Mouse (Mus musculus): ENCODE measurements at regions not wholly inside any gene's neighbourhood (a gene's known extent, or its start where the extent isn't known, plus 50 kb on each side); places are given as distances from the start of the nearest gene placed in this dataset.

DNA sequence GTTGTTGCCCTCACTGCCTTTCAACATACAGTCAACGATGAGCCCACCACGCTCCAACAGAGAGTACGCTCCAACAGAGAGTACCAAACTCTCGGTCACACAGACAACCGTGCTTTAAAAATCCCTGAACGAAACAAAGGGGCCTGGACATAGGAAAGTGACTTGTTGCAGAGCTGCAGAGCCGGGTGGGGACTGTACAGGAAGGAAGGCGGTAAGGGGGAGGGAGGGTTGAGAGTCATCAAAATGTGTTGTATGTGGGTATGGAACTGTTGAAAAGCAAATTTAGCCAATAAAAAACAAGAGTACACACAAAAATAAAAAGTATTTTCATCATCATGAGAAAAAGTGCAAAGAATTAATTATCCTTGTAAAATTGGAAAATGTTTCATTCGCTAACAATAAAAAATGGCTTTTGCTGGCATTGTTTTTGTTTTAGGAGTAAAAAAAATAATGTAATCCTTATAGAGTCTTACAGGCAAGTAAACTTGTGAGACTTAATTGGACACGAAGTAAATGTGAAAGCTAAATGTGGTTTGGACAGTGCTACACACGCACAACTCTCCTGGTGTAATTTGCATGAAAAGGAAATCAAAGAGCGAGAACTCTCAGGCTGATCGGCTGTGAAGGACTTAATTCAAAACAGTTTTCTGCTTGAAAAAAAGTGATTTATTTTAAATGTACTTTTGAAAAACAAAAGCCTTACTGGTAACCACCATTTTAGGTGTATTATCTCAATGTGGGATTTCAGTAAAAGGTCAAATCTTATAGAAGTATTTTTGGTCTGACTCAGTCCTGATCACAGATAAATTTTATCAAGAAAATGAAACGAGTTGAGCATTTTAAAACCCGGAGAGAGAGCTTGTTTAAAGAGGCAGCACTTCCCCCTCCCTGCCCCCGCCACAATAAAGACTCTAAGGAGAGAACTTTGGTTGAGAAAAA, 129.4 kb downstream of the Kcnrg start:
- peak; percentile 40 for DNase-seq (ENCODE audit: low read depth, low spot score)
- TF ChIP-seq GATA1 (IDR thresholded peaks at IDR 0.05; ENCODE audit: low read depth, low read length): 0 out of 2 replicates have a peak, but pooled peaks have one; percentile 30
- TF ChIP-seq POLR2AphosphoS2 (IDR thresholded peaks at IDR 0.05; ENCODE audit: low read length): no peak
- TF ChIP-seq TCF12 (IDR thresholded peaks at IDR 0.05; ENCODE audit: low read depth, low read length): no peak
- no peak for TF ChIP-seq MAZ (IDR thresholded peaks at IDR 0.05; ENCODE audit: low read depth, low read length)
- no peak for TF ChIP-seq MEF2A (IDR thresholded peaks at IDR 0.05; ENCODE audit: extremely low read depth, insufficient replicate concordance, low read depth, low read length, poor library complexity, severe bottlenecking)
- H3K79me2 ChIP-seq (ENCODE audit: control insufficient read depth, insufficient read depth, low read length, poor library complexity): no peaks in the 10 kb centered on the region
- peak overlapping the region; percentile 71 for H3K9ac ChIP-seq (ENCODE audit: control insufficient read depth, low read depth, low read length, poor library complexity, severe bottlenecking)
- H3K4me1 ChIP-seq (ENCODE audit: control insufficient read depth in 1 of 2, insufficient read depth in 2 of 2, low read length in 2 of 2): peaks cover 0 to 9% of the 10 kb centered on the region in 2 experiments; a peak in 2 of 4 replicates
- no peaks in the 10 kb centered on the region for H3K9me3 ChIP-seq (replicated peaks; ENCODE audit: insufficient read depth, low read length)
- peaks cover 0 to 4% of the 10 kb centered on the region in 2 experiments; a peak in 1 of 4 replicates for H3K36me3 ChIP-seq (ENCODE audit: control insufficient read depth in 1 of 2, insufficient read depth in 2 of 2, low read length in 2 of 2)
- H3K4me3 ChIP-seq (ENCODE audit: control insufficient read depth in 1 of 2, insufficient read depth in 1 of 2, low read depth in 2 of 2, low read length in 2 of 2): peak overlapping the region; percentile 78 to 83
- H3K27me3 ChIP-seq (ENCODE audit: control insufficient read depth in 1 of 2, insufficient read depth in 2 of 2, low read length in 2 of 2): no peaks in the 10 kb centered on the region
- H3K27ac ChIP-seq (ENCODE audit: control insufficient read depth, low read depth, low read length): peak overlapping the region; percentile 48

DNA sequence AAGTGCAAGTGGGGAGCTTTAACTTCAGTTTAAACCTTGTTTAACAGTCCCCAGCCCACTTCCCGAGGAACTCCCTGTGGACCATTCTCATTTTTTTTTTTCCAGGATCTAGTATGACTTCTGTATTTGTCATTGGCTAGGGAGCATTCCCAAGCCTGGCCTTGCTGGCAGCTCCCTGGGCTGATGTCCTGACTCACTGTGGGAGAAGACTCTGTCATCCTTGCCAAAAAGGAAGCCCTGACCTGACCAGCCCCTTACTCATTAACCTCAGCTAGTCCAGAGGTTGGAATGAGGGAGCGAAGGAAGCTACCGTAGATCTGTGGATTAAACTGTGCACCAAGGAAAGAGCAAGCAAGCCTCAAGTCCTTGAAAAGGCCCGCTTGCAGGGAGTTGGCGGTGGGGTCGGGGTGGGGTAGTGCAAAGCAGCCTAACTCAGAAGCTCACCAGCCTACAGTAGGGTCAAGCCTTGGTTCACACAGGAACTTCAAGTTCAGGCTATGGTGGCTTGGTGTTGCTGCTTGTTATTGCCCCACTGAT, 130.3 kb downstream of the Kcnrg start:
- no peak for DNase-seq (ENCODE audit: low read depth, low spot score)
- H3K9me3 ChIP-seq (replicated peaks; ENCODE audit: insufficient read depth, low read length): no peaks in the 10 kb centered on the region
- H3K4me1 ChIP-seq (ENCODE audit: control insufficient read depth in 1 of 2, insufficient read depth in 2 of 2, low read length in 2 of 2): peaks cover 0 to 9% of the 10 kb centered on the region in 2 experiments; a peak in 2 of 4 replicates
- peaks cover 0 to 4% of the 10 kb centered on the region in 2 experiments; a peak in 1 of 4 replicates for H3K36me3 ChIP-seq (ENCODE audit: control insufficient read depth in 1 of 2, insufficient read depth in 2 of 2, low read length in 2 of 2)
- peak overlapping the region; percentile 78 to 83 for H3K4me3 ChIP-seq (ENCODE audit: control insufficient read depth in 1 of 2, insufficient read depth in 1 of 2, low read depth in 2 of 2, low read length in 2 of 2)
- TF ChIP-seq RCOR1 (IDR thresholded peaks at IDR 0.05; ENCODE audit: low read depth, low read length) (no peak), SIN3A (IDR thresholded peaks at IDR 0.05; ENCODE audit: low read length) (no peak), EP300 (IDR thresholded peaks at IDR 0.05; ENCODE audit: low read depth in 1 of 2, low read length in 2 of 2) (no peak), CHD2 (IDR thresholded peaks at IDR 0.05; ENCODE audit: low read length) (no peak), ZMIZ1 (IDR thresholded peaks at IDR 0.05; ENCODE audit: low read depth, low read length) (no peak), JUND (IDR thresholded peaks at IDR 0.05; ENCODE audit: low read depth, low read length) (no peak), POLR2A (IDR thresholded peaks at IDR 0.05; ENCODE audit: control insufficient read depth in 1 of 2, insufficient read depth in 1 of 2, low read depth in 1 of 2, low read length in 2 of 2, poor library complexity in 1 of 2) (no peak), E2F4 (IDR thresholded peaks at IDR 0.05; ENCODE audit: borderline replicate concordance, low read depth, low read length) (no peak), NRF1 (IDR thresholded peaks at IDR 0.05; ENCODE audit: insufficient read depth, low read depth, low read length, poor library complexity, severe bottlenecking) (no peak), NELFE (IDR thresholded peaks at IDR 0.05; ENCODE audit: low read depth, low read length) (no peak)
- H3K27ac ChIP-seq (ENCODE audit: control insufficient read depth, low read depth, low read length): peak overlapping the region; percentile 48
- H3K79me2 ChIP-seq (ENCODE audit: control insufficient read depth, insufficient read depth, low read length, poor library complexity): no peaks in the 10 kb centered on the region
- H3K27me3 ChIP-seq (ENCODE audit: control insufficient read depth in 1 of 2, insufficient read depth in 2 of 2, low read length in 2 of 2): no peaks in the 10 kb centered on the region
- H3K9ac ChIP-seq (ENCODE audit: control insufficient read depth, low read depth, low read length, poor library complexity, severe bottlenecking): peak overlapping the region; percentile 71

Data from MEL (cell line).